Mouse (Mus musculus): ENCODE measurements around the gene Glis3. TPM values are rescaled to one million over a fixed set of nuclear protein-coding genes. Genes with fewer than 3 reads are reported as not detected.

Glis3 gene
- total and polyA plus RNA-seq, 3 experiments = not detected

GRCm38 (mm10) chr19:28660912-28661311 lies 19.0 kb downstream of the Glis3 start:
- no peaks in the 10 kb centered on the region for H3K27me3 ChIP-seq (ENCODE audit: control insufficient read depth in 1 of 2, insufficient read depth in 2 of 2, low read length in 2 of 2)
- no peaks in the 10 kb centered on the region for H3K4me1 ChIP-seq (ENCODE audit: control insufficient read depth in 1 of 2, insufficient read depth in 2 of 2, low read length in 2 of 2)
- H3K27ac ChIP-seq (ENCODE audit: control insufficient read depth, low read depth, low read length) = no peak overlapping the region
- no peak for DNase-seq (ENCODE audit: low read depth, low spot score)
- no peaks in the 10 kb centered on the region for H3K36me3 ChIP-seq (ENCODE audit: control insufficient read depth in 1 of 2, insufficient read depth in 2 of 2, low read length in 2 of 2)
- no peaks in the 10 kb centered on the region for H3K9me3 ChIP-seq (replicated peaks; ENCODE audit: insufficient read depth, low read length)
- no peak overlapping the region for H3K4me3 ChIP-seq (ENCODE audit: control insufficient read depth in 1 of 2, insufficient read depth in 1 of 2, low read depth in 2 of 2, low read length in 2 of 2)
- H3K79me2 ChIP-seq (ENCODE audit: control insufficient read depth, insufficient read depth, low read length, poor library complexity) = no peaks in the 10 kb centered on the region
- no peak overlapping the region for H3K9ac ChIP-seq (ENCODE audit: control insufficient read depth, low read depth, low read length, poor library complexity, severe bottlenecking)
- no peak for TF ChIP-seq POLR2A (IDR thresholded peaks at IDR 0.05; ENCODE audit: control insufficient read depth in 1 of 2, insufficient read depth in 1 of 2, low read depth in 1 of 2, low read length in 2 of 2, poor library complexity in 1 of 2)
- no peak for TF ChIP-seq USF2 (IDR thresholded peaks at IDR 0.05; ENCODE audit: borderline replicate concordance in 1 of 2, insufficient read depth in 1 of 2, low read depth in 1 of 2, low read length in 2 of 2)
- no peak for TF ChIP-seq JUND (IDR thresholded peaks at IDR 0.05; ENCODE audit: low read depth, low read length)
- no peak for TF ChIP-seq MEF2A (IDR thresholded peaks at IDR 0.05; ENCODE audit: extremely low read depth, insufficient replicate concordance, low read depth, low read length, poor library complexity, severe bottlenecking)
- TF ChIP-seq EP300 (IDR thresholded peaks at IDR 0.05; ENCODE audit: low read depth in 1 of 2, low read length in 2 of 2) = no peak
- TF ChIP-seq MAX (IDR thresholded peaks at IDR 0.05; ENCODE audit: low read length) = no peak
- TF ChIP-seq NRF1 (IDR thresholded peaks at IDR 0.05; ENCODE audit: insufficient read depth, low read depth, low read length, poor library complexity, severe bottlenecking) = no peak
- no peak for TF ChIP-seq E2F4 (IDR thresholded peaks at IDR 0.05; ENCODE audit: borderline replicate concordance, low read depth, low read length)
- no peak for TF ChIP-seq MAFK (IDR thresholded peaks at IDR 0.05; ENCODE audit: borderline replicate concordance, low read depth, low read length)
- TF ChIP-seq POLR2AphosphoS5 (IDR thresholded peaks at IDR 0.05; ENCODE audit: borderline replicate concordance, low read depth, low read length) = no peak
- TF ChIP-seq RCOR1 (IDR thresholded peaks at IDR 0.05; ENCODE audit: low read depth, low read length) = no peak
- TF ChIP-seq TAL1 (IDR thresholded peaks at IDR 0.05; ENCODE audit: low read length) = no peak
- no peak for TF ChIP-seq KAT2A (conservative IDR thresholded peaks at IDR 0.05; ENCODE audit: low read depth, low read length)

- Histone ChIP-seq H3K4me1 (ENCODE audit: control insufficient read depth in 1 of 2, insufficient read depth in 2 of 2, low read length in 2 of 2) (no peaks in the 10 kb centered on the region), H3K27me3 (ENCODE audit: control insufficient read depth in 1 of 2, insufficient read depth in 2 of 2, low read length in 2 of 2) (no peaks in the 10 kb centered on the region), H3K27ac (ENCODE audit: control insufficient read depth, low read depth, low read length) (no peak overlapping the region), H3K79me2 (ENCODE audit: control insufficient read depth, insufficient read depth, low read length, poor library complexity) (no peaks in the 10 kb centered on the region), H3K4me3 (ENCODE audit: control insufficient read depth in 1 of 2, insufficient read depth in 1 of 2, low read depth in 2 of 2, low read length in 2 of 2) (no peak overlapping the region), H3K9ac (ENCODE audit: control insufficient read depth, low read depth, low read length, poor library complexity, severe bottlenecking) (no peak overlapping the region), H3K9me3 (replicated peaks; ENCODE audit: insufficient read depth, low read length) (no peaks in the 10 kb centered on the region), H3K36me3 (ENCODE audit: control insufficient read depth in 1 of 2, insufficient read depth in 2 of 2, low read length in 2 of 2) (no peaks in the 10 kb centered on the region)
- no peak for DNase-seq (ENCODE audit: low read depth, low spot score)
- TF ChIP-seq HCFC1 (IDR thresholded peaks at IDR 0.05; ENCODE audit: low read depth, low read length) (no peak), NRF1 (IDR thresholded peaks at IDR 0.05; ENCODE audit: insufficient read depth, low read depth, low read length, poor library complexity, severe bottlenecking) (no peak), ZKSCAN1 (IDR thresholded peaks at IDR 0.05; ENCODE audit: low read depth, low read length) (no peak), MEF2A (IDR thresholded peaks at IDR 0.05; ENCODE audit: extremely low read depth, insufficient replicate concordance, low read depth, low read length, poor library complexity, severe bottlenecking) (no peak), ETS1 (IDR thresholded peaks at IDR 0.05; ENCODE audit: low read depth, low read length) (no peak), MYB (IDR thresholded peaks at IDR 0.05; ENCODE audit: low read depth, low read length) (no peak), SIN3A (IDR thresholded peaks at IDR 0.05; ENCODE audit: low read length) (no peak), JUND (IDR thresholded peaks at IDR 0.05; ENCODE audit: low read depth, low read length) (no peak), ZNF384 (IDR thresholded peaks at IDR 0.05; ENCODE audit: low read depth, low read length) (no peak), MAX (IDR thresholded peaks at IDR 0.05; ENCODE audit: low read length) (no peak), TCF12 (IDR thresholded peaks at IDR 0.05; ENCODE audit: low read depth, low read length) (no peak), RCOR1 (IDR thresholded peaks at IDR 0.05; ENCODE audit: low read depth, low read length) (no peak)
Observed at GRCm38 (mm10) chr19:28657686-28658195, 22.1 kb downstream of the Glis3 start.

All from MEL (cell line).